Mouse (Mus musculus): ENCODE results near the gene Rpn1. TPM values are rescaled to one million over a fixed set of nuclear protein-coding genes. Genes with fewer than 3 reads are reported as not detected.

Gene Rpn1
- polyA plus RNA-seq, 1 experiment from 2014 or later = 326 TPM

DNA sequence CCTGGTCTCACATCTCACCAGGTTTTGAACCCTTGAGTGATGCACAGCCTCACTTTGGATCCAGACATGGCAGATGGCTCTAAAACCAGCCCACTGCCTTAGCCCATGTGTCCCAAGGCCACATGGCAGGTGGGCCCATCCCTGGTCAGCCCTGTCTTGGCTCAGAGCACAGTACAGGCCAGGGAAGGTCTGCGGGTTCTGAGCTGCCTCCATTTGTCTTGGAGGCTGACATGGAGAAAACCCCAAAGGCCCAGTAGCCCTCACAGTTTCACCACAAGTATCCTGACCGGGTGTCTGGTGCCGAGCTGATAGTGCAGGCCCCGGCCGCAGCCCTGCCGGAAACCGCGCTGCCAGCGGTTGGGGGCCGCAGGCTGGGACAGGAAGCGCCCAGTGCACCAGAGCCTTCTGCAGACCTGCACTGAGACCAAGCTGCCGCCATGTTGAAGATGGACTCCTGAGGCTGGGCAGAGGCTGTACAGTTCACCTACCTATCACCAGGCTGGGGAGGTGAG, 22.4 kb downstream of the Rpn1 start:
- Histone ChIP-seq H3K9ac (peak overlapping the region; percentile 56), H3K4me2 (peak overlapping the region; percentile 50), H3K4me3 (peak overlapping the region; percentile 27), H3K27ac (peak overlapping the region; percentile 82), H3K4me1 (peaks cover 15% of the 10 kb centered on the region), H3K9me3 (no peaks in the 10 kb centered on the region), H3K36me3 (replicated peaks) (peaks cover 15% of the 10 kb centered on the region), H3K27me3 (replicated peaks) (no peaks in the 10 kb centered on the region)
- ATAC-seq (replicated peaks) = peak; percentile 58
- 99% methylated on average over 12 of the region's 12 CpGs for WGBS

GRCm38 (mm10) chr6:88107661-88108535, 23.6 kb downstream of the Rpn1 start:
- no peaks in the 10 kb centered on the region for H3K9me3 ChIP-seq
- H3K4me1 ChIP-seq = peaks cover 15% of the 10 kb centered on the region
- no peak overlapping the region for H3K27ac ChIP-seq
- peaks cover 3% of the 10 kb centered on the region for H3K36me3 ChIP-seq (replicated peaks)
- no peak overlapping the region for H3K4me2 ChIP-seq
- no peak for ATAC-seq (replicated peaks)
- H3K27me3 ChIP-seq (replicated peaks) = no peaks in the 10 kb centered on the region
- no peak overlapping the region for H3K4me3 ChIP-seq
- 88% methylated on average over 10 of the region's 10 CpGs for WGBS
- H3K9ac ChIP-seq = no peak overlapping the region

DNA sequence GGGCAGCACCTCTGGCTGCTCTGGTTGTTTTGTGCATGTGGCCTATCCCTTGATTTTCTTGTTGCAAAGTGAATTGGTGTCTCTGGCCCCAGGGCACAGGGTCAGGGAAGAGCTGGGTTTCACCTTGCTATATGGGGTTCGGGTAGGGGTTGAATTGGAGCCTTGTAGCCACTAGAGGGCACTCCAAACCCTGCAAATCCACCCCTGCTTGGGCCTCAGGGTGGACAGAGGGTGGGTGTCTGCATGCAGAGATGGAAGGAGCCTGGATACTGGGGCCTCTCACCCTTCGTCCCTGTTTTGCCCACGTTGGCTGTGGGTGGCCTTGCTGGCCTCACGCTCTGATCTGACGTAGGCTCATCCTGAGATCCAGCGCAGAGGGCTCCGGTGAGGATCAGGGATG, 28.9 kb downstream of the Rpn1 start:
- Histone ChIP-seq H3K36me3 (replicated peaks) (no peaks in the 10 kb centered on the region), H3K27ac (no peak overlapping the region), H3K4me1 (peaks cover 6% of the 10 kb centered on the region; the same call in 1 of the 2 replicates), H3K4me3 (no peak overlapping the region), H3K9me3 (no peaks in the 10 kb centered on the region), H3K27me3 (replicated peaks) (no peaks in the 10 kb centered on the region), H3K9ac (no peak overlapping the region), H3K4me2 (no peak overlapping the region)
- ATAC-seq (replicated peaks) = peak; percentile 81
- 30% methylated on average over 7 of the region's 7 CpGs for WGBS

GRCm38 (mm10) chr6:88114414-88114813, 30.1 kb downstream of the Rpn1 start:
- H3K36me3 ChIP-seq (replicated peaks) = no peaks in the 10 kb centered on the region
- H3K27ac ChIP-seq = no peak overlapping the region
- H3K9me3 ChIP-seq = no peaks in the 10 kb centered on the region
- no peak for ATAC-seq (replicated peaks)
- H3K9ac ChIP-seq = no peak overlapping the region
- peaks cover 6% of the 10 kb centered on the region; the same call in 1 of the 2 replicates for H3K4me1 ChIP-seq
- H3K4me2 ChIP-seq = no peak overlapping the region
- H3K27me3 ChIP-seq (replicated peaks) = no peaks in the 10 kb centered on the region
- H3K4me3 ChIP-seq = no peak overlapping the region
- WGBS = 80% methylated on average over 5 of the region's 5 CpGs

DNA sequence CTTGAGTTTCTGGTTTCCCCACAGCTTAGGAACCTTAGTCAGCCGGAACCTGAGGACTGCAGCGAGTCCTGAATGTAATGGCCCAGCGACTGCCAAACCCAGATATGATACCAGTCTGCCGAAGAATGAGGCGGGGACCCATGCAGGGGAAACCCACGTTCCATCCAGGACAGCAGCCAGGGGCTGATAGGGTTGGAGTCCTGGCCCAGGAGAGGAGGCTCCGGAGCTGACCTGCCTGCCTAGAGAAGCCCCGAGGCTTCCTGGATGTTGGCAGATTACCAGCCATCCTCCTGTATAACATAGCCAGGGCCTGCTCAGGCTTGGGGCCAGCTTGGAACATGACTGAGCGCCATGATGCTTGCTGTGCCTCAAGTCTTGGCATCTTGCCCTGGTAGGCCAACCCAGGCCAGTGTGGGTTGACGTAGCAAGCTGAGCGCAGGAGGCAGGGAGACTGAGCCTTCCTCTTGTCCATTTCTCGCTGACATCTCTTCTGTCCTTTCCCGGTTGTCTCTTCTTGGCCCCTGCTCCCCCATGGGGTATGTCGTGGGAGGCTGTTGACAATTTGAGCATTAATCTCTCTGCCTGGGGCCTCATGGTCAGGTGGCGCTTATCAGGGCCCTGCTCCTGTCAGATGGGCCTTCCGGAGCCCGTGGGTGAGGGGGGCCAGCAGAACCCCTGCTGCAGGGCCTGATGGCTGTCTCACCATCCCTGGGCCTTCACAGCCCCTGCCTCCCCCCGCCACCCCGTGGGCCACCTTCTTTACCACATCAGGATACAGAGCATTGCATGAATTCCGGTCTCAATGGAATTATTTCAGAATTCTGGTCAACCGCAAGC, 32.3 kb downstream of the Rpn1 start:
- Histone ChIP-seq H3K4me2 (no peak overlapping the region), H3K4me1 (peaks cover 6% of the 10 kb centered on the region; the same call in 1 of the 2 replicates), H3K27me3 (replicated peaks) (no peaks in the 10 kb centered on the region), H3K4me3 (no peak overlapping the region), H3K9me3 (no peaks in the 10 kb centered on the region), H3K9ac (no peak overlapping the region), H3K27ac (no peak overlapping the region), H3K36me3 (replicated peaks) (no peaks in the 10 kb centered on the region)
- 78% methylated on average over 21 of the region's 21 CpGs for WGBS
- ATAC-seq (replicated peaks) = peak; percentile 28; the same call in 1 of the 2 replicates

GRCm38 (mm10) chr6:88117184-88117575, 32.9 kb downstream of the Rpn1 start:
- peaks cover 6% of the 10 kb centered on the region; the same call in 1 of the 2 replicates for H3K4me1 ChIP-seq
- no peaks in the 10 kb centered on the region for H3K36me3 ChIP-seq (replicated peaks)
- no peak for ATAC-seq (replicated peaks)
- H3K9me3 ChIP-seq = no peaks in the 10 kb centered on the region
- 79% methylated on average over 10 of the region's 10 CpGs for WGBS
- H3K27me3 ChIP-seq (replicated peaks) = no peaks in the 10 kb centered on the region
- H3K27ac ChIP-seq = no peak overlapping the region
- no peak overlapping the region for H3K9ac ChIP-seq
- no peak overlapping the region for H3K4me2 ChIP-seq
- no peak overlapping the region for H3K4me3 ChIP-seq

- no peak for ATAC-seq (replicated peaks)
- no peaks in the 10 kb centered on the region for H3K27me3 ChIP-seq (replicated peaks)
- H3K4me3 ChIP-seq = no peak overlapping the region
- no peak overlapping the region for H3K27ac ChIP-seq
- no peaks in the 10 kb centered on the region for H3K9me3 ChIP-seq
- peaks cover 6% of the 10 kb centered on the region; the same call in 1 of the 2 replicates for H3K4me1 ChIP-seq
- no peak overlapping the region for H3K4me2 ChIP-seq
- no peaks in the 10 kb centered on the region for H3K36me3 ChIP-seq (replicated peaks)
- WGBS = 82% methylated on average over 5 of the region's 5 CpGs
- H3K9ac ChIP-seq = no peak overlapping the region
These were observed 35.0 kb downstream of the Rpn1 start for GRCm38 (mm10) chr6:88119309-88119708.

- no peak overlapping the region for H3K9ac ChIP-seq
- H3K27ac ChIP-seq = no peak overlapping the region
- no peak overlapping the region for H3K4me3 ChIP-seq
- no peaks in the 10 kb centered on the region for H3K9me3 ChIP-seq
- peaks cover 6% of the 10 kb centered on the region; the same call in 1 of the 2 replicates for H3K4me1 ChIP-seq
- WGBS = 90% methylated on average over 7 of the region's 7 CpGs
- no peak overlapping the region for H3K4me2 ChIP-seq
- no peak for ATAC-seq (replicated peaks)
- no peaks in the 10 kb centered on the region for H3K36me3 ChIP-seq (replicated peaks)
- H3K27me3 ChIP-seq (replicated peaks) = no peaks in the 10 kb centered on the region
These were observed 36.5 kb downstream of the Rpn1 start for GRCm38 (mm10) chr6:88120813-88121212.

DNA sequence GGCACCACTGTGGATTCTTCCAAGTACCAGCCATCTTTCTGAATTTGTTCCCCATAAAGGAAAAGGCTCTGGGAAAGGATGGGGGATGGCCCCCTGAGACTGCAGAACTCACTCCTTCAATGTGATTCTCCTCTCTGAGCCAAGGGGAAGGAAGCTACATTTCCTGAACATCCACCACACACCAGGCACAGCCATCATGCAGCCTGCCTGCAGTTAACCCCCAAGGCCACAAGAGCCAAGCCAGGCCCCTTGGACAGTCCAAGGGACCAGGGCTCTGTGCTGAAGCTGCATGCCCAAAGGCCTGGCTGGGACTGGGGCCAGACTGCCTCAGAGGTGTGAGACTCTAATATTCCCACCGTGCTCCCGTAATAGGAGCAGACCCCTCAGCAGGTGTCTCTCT, 37.5 kb downstream of the Rpn1 start:
- Histone ChIP-seq H3K36me3 (replicated peaks) (no peaks in the 10 kb centered on the region), H3K27ac (no peak overlapping the region), H3K27me3 (replicated peaks) (no peaks in the 10 kb centered on the region), H3K4me2 (no peak overlapping the region), H3K4me3 (no peak overlapping the region), H3K4me1 (peaks cover 6% of the 10 kb centered on the region; the same call in 1 of the 2 replicates), H3K9me3 (no peaks in the 10 kb centered on the region), H3K9ac (no peak overlapping the region)
- WGBS = 95% methylated on average over 2 of the region's 2 CpGs
- ATAC-seq (replicated peaks) = no peak

GRCm38 (mm10) chr6:88123150-88123857, 39.0 kb downstream of the Rpn1 start:
- no peak overlapping the region for H3K4me3 ChIP-seq
- WGBS = 41% methylated on average over 11 of the region's 11 CpGs

GRCm38 (mm10) chr6:88123858-88124261, 39.6 kb downstream of the Rpn1 start:
- H3K4me3 ChIP-seq = no peak overlapping the region; the same call in 1 of the 2 replicates
- no peaks in the 10 kb centered on the region for H3K36me3 ChIP-seq (replicated peaks)
- peak overlapping the region; percentile 37 for H3K4me2 ChIP-seq
- WGBS = 3% methylated on average over 9 of the region's 9 CpGs
- no peaks in the 10 kb centered on the region for H3K27me3 ChIP-seq (replicated peaks)
- no peak overlapping the region for H3K27ac ChIP-seq
- peak; percentile 91 for ATAC-seq (replicated peaks)
- peaks cover 6% of the 10 kb centered on the region; the same call in 1 of the 2 replicates for H3K4me1 ChIP-seq
- no peak overlapping the region for H3K9ac ChIP-seq
- H3K9me3 ChIP-seq = no peaks in the 10 kb centered on the region

More at GRCm38 (mm10) chr6:88123150-88123857, 39.0 kb downstream of the Rpn1 start:
- H3K27ac ChIP-seq = no peak overlapping the region
- peaks cover 6% of the 10 kb centered on the region; the same call in 1 of the 2 replicates for H3K4me1 ChIP-seq
- no peaks in the 10 kb centered on the region for H3K36me3 ChIP-seq (replicated peaks)
- no peak overlapping the region for H3K9ac ChIP-seq
- H3K4me2 ChIP-seq = peak overlapping the region; percentile 37
- no peaks in the 10 kb centered on the region for H3K27me3 ChIP-seq (replicated peaks)
- H3K9me3 ChIP-seq = no peaks in the 10 kb centered on the region
- 0 out of 2 replicates have a peak, but pooled peaks have one; percentile 3 for ATAC-seq (replicated peaks)

Measured in midbrain, embryonic 15.5 days (tissue).